20 mouse cellular contexts compared by ENCODE assay signal in genomic region chr13:69586337-69586736, GRCm38 (mm10).
"Had no signal": no experiment of that assay in that cellular context is flagged by ENCODE, and none has a peak within 500 bp of the region (broad histone marks: within the 10 kb centered on the region; RNA-seq: fewer than 3 reads in every experiment).

No protein-coding gene starts in this region.

- H3K4me3 ChIP-seq: heart, embryonic 10.5 days; heart, embryonic 12.5 days; hindbrain, embryonic 10.5 days; hindbrain, embryonic 12.5 days; intestine, embryonic 15.5 days; layer of hippocampus, adult 2 months; left cerebral cortex, adult 2 months; limb, embryonic 10.5 days; limb, embryonic 12.5 days; liver, embryonic 13.5 days; liver, embryonic 15.5 days had no signal

- DNase-seq: gastrocnemius, postnatal 10 days; gastrocnemius, postnatal 25 days; heart, postnatal 4 days; kidney, adult 18-20 months; liver; liver, embryonic 13.5 days had no signal

- H3K27me3 ChIP-seq: heart, embryonic 12.5 days; hindbrain, embryonic 12.5 days; intestine, embryonic 15.5 days; limb, embryonic 12.5 days; liver, embryonic 13.5 days; liver, embryonic 15.5 days had no signal

- H3K9ac ChIP-seq: heart, embryonic 12.5 days; hindbrain, embryonic 12.5 days; hindbrain, embryonic 14.5 days; intestine, embryonic 15.5 days; limb, embryonic 12.5 days; liver, embryonic 13.5 days; liver, embryonic 15.5 days had no signal

- H3K36me3 ChIP-seq: heart, embryonic 10.5 days; heart, embryonic 12.5 days; hindbrain, embryonic 10.5 days; hindbrain, embryonic 12.5 days; intestine, embryonic 15.5 days; limb, embryonic 10.5 days; liver, embryonic 13.5 days; liver, embryonic 15.5 days had no signal

- H3K27ac ChIP-seq: heart, embryonic 10.5 days; hindbrain, embryonic 10.5 days; hindbrain, embryonic 12.5 days; hindbrain, embryonic 14.5 days; intestine, embryonic 15.5 days; layer of hippocampus, adult 2 months; left cerebral cortex, adult 2 months; limb, embryonic 10.5 days; limb, embryonic 12.5 days; liver, embryonic 13.5 days; liver, embryonic 15.5 days had no signal

- ATAC-seq: hindbrain, embryonic 16.5 days; inflammation-experienced regulatory T-cells, adult 6 months had no signal

- H3K4me1 ChIP-seq: hindbrain, embryonic 12.5 days; limb, embryonic 12.5 days; liver, embryonic 13.5 days had no signal

- H3K9me3 ChIP-seq: heart, embryonic 10.5 days; heart, embryonic 12.5 days; hindbrain, embryonic 10.5 days; hindbrain, embryonic 12.5 days; intestine, embryonic 15.5 days; limb, embryonic 10.5 days; limb, embryonic 12.5 days; liver, embryonic 13.5 days; liver, embryonic 15.5 days had no signal

- H3K4me2 ChIP-seq: heart, embryonic 12.5 days; hindbrain, embryonic 12.5 days; hindbrain, embryonic 14.5 days; intestine, embryonic 15.5 days; limb, embryonic 12.5 days; liver, embryonic 11.5 days; liver, embryonic 13.5 days; liver, embryonic 15.5 days had no signal
